Mouse (Mus musculus) hindbrain, embryonic 12.5 days (tissue): ENCODE results near the gene A530032D15Rik. TPM values are rescaled to one million over a fixed set of nuclear protein-coding genes. Genes with fewer than 3 reads are reported as not detected.
"Not testable (repeated sequence)": the region's sequence is repeated elsewhere in the genome, so short reads cannot be mapped to it uniquely, and the experiment has no call there.

Experiments
- ATAC-seq: fragments of 200-750 bp; cut with Nextera tagmentation; 2 replicates; pipeline ENCODE4 v1.8.0; 2017; ENCODE audit warnings: moderate TSS enrichment; ENCODE audit not compliant: low FRiP score
- H3K27ac ChIP-seq: fragments of 300-500 bp; sonication (generic); 2 replicates; pipeline ENCODE4 v1.5.1; 2016; ENCODE audit warnings: mild to moderate bottlenecking
- H3K27me3 ChIP-seq: fragments of 300-500 bp; sonication (generic); 2 replicates; pipeline ENCODE4 v1.6.1; 2016; ENCODE audit warnings: mild to moderate bottlenecking
- H3K36me3 ChIP-seq: fragments of 300-500 bp; sonication (generic); 2 replicates; pipeline ENCODE4 v1.6.1; 2016; ENCODE audit warnings: mild to moderate bottlenecking
- H3K4me1 ChIP-seq: fragments of 300-500 bp; sonication (generic); 2 replicates; pipeline ENCODE4 v1.6.1; 2016
- H3K4me2 ChIP-seq: fragments of 300-500 bp; sonication (generic); replicated peaks from 2 replicates; pipeline ENCODE4 v1.6.1; 2016; ENCODE audit warnings: mild to moderate bottlenecking
- H3K4me3 ChIP-seq: fragments of 300-500 bp; sonication (generic); 2 replicates; pipeline ENCODE4 v1.5.1; 2016; ENCODE audit warnings: mild to moderate bottlenecking
- H3K9ac ChIP-seq: fragments of 300-500 bp; sonication (generic); 2 replicates; pipeline ENCODE4 v1.6.1; 2016; ENCODE audit warnings: mild to moderate bottlenecking, moderate library complexity
- H3K9me3 ChIP-seq: fragments of 300-500 bp; sonication (generic); replicated peaks from 2 replicates; pipeline ENCODE4 v1.6.1; 2016; ENCODE audit warnings: mild to moderate bottlenecking
- WGBS: fragments of 180-500 bp; shearing (Covaris S2); methylation state at CpG from one replicate; pipeline ENCODE4 v1.1.7; 2016; 5-methylcytosine and 5-hydroxymethylcytosine counted together
- polyA plus RNA-seq: library from polyadenylated mRNA; unstranded; fragments of >200 nt; fragmentation: Nextera tagmentation; extraction: Ambion mirVana; gene quantifications from 2 replicates; pipeline ENCODE4 v1.2.1, GENCODE M21; 2016

A530032D15Rik gene
- polyA plus RNA-seq = not detected in 2 replicates

GRCm38 (mm10) chr1:85109753-85110152, at the start of gene A530032D15Rik:
A530032D15Rik (minus strand) TSS chr1:85109853.
- H3K4me2 ChIP-seq, ATAC-seq, H3K4me3 ChIP-seq, H3K27ac ChIP-seq, H3K4me1 ChIP-seq, H3K9me3 ChIP-seq, H3K36me3 ChIP-seq, H3K27me3 ChIP-seq, H3K9ac ChIP-seq: not testable (repeated sequence)
- WGBS = 92% methylated on average over 2 of the region's 7 CpGs

DNA sequence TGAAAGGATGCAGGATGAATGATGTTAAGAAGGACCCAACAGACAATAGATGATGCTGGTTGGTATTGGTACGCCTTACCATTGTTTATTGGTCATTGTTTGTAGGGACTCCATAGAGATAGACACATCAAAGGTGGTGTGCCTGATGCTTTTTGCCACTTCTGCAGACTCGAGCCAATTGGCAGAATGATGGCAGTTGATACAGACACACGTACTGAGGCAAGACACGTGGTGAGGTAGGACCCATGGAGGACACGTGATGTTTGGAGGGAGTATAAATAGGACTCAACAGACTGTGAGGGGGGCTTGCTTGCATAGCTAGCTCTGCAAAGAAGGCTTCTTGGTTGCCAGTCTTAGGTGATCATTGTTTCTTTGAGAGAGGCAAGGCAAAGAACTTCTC, 45.5 kb upstream of the A530032D15Rik start:
- not testable (repeated sequence) for H3K4me1 ChIP-seq, H3K9me3 ChIP-seq, H3K4me2 ChIP-seq, H3K4me3 ChIP-seq, H3K9ac ChIP-seq, H3K36me3 ChIP-seq, H3K27me3 ChIP-seq, ATAC-seq, H3K27ac ChIP-seq
- 85% methylated on average over 4 of the region's 5 CpGs for WGBS

- not testable (repeated sequence) for H3K36me3 ChIP-seq, H3K27ac ChIP-seq, H3K9me3 ChIP-seq, H3K9ac ChIP-seq, H3K27me3 ChIP-seq, H3K4me3 ChIP-seq, ATAC-seq, H3K4me1 ChIP-seq, H3K4me2 ChIP-seq
- WGBS = 88% methylated on average over 22 of the region's 22 CpGs
Observed at GRCm38 (mm10) chr1:85133671-85134070, 24.0 kb upstream of the A530032D15Rik start.

GRCm38 (mm10) chr1:85121841-85122240, 12.2 kb upstream of the A530032D15Rik start:
- not testable (repeated sequence) for H3K9ac ChIP-seq, H3K36me3 ChIP-seq, H3K27ac ChIP-seq, ATAC-seq, H3K4me1 ChIP-seq, H3K9me3 ChIP-seq, H3K27me3 ChIP-seq, H3K4me3 ChIP-seq, H3K4me2 ChIP-seq
- 90% methylated on average over 4 of the region's 4 CpGs for WGBS

DNA sequence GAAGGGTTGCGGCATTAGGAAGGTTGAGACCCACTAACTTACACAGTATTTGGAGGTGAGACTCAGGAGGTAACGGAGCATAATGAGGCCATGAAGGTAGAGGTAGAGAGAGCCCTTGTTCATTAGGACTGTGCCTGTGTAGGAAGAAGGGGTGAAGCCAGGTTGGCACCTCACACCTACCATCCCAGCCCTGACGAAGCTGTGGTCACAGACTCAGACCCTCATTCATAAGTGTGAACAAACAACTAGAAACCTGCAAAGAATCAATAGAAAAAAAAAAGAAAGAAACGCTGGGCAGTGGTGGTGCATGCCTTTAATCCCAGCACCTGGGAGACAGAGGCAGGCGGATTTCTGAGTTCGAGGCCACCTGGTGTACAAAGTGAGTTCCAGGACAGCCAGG, 8.7 kb upstream of the A530032D15Rik start:
- not testable (repeated sequence) for H3K4me3 ChIP-seq, ATAC-seq, H3K4me2 ChIP-seq, H3K27me3 ChIP-seq, H3K9me3 ChIP-seq, H3K36me3 ChIP-seq, H3K4me1 ChIP-seq, H3K27ac ChIP-seq, H3K9ac ChIP-seq
- 87% methylated on average over 6 of the region's 6 CpGs for WGBS

GRCm38 (mm10) chr1:85117537-85117936, 7.9 kb upstream of the A530032D15Rik start:
- not testable (repeated sequence) for H3K9me3 ChIP-seq, H3K27ac ChIP-seq, H3K36me3 ChIP-seq, ATAC-seq, H3K4me1 ChIP-seq, H3K9ac ChIP-seq, H3K4me2 ChIP-seq, H3K4me3 ChIP-seq, H3K27me3 ChIP-seq
- 74% methylated on average over 4 of the region's 6 CpGs for WGBS

DNA sequence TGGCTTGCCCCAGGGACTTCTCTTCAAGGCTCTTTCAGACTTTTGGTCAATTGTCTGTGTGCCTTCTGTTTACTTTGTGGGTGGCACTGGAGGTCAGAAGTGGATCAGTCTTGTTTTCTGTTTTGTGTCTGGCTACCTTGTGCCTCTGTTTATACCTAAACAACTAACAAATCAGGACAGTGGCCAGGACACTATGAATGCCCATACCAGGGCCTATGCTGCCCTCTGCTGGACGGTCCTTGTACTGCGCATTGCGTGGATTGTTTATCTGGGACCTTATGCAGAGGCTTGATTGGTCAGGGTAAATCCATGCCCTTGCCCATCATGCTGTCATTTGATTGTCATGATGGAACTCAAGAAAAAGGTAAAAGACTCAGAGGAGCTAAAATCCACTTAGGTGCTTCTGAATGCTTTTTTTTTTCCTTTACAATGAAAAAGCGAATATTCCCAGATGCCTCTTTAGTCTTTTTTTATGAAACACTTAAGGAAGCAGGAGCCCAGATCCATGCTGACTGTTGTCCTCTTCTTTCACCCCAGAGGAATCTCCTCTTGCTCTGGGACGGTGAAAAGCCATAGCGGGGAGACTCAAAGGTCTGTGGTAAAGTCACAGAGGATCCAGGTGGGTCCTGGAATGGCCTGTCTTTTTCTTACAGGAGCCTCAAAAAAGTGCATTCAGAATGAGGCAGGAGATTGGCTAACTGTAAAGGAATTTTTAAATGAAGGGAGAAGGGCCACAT, 5.2 kb upstream of the A530032D15Rik start:
- H3K36me3 ChIP-seq, H3K9ac ChIP-seq, H3K27me3 ChIP-seq, H3K9me3 ChIP-seq, H3K4me2 ChIP-seq, ATAC-seq, H3K4me1 ChIP-seq, H3K27ac ChIP-seq, H3K4me3 ChIP-seq: not testable (repeated sequence)
- 55% methylated on average over 6 of the region's 6 CpGs for WGBS

DNA sequence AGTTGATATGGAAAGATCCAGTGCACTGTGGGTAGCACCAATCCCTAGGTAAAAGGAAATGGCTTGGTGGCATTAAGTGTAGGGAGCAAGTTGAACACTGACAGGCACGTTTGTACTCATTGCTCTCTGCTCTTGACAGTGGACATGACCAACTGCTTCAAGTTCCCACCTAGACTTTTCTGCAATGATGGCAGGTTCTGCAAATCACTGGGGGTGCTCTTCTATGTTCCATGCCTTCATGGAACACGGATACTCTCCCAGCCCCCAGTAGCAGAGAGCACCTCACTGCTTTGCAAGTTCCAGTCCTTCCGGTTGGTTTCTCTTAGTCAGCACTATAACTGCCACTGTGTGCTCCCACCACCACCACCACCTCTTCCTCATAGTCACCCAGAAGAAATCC, 4.4 kb upstream of the A530032D15Rik start:
- H3K9ac ChIP-seq, H3K4me2 ChIP-seq, H3K4me3 ChIP-seq, H3K9me3 ChIP-seq, H3K27ac ChIP-seq, H3K36me3 ChIP-seq, H3K27me3 ChIP-seq, H3K4me1 ChIP-seq: not testable (repeated sequence)
- peak; percentile 78 for ATAC-seq
- 86% methylated on average over 3 of the region's 3 CpGs for WGBS

GRCm38 (mm10) chr1:85112889-85113288, 3.2 kb upstream of the A530032D15Rik start:
- WGBS = 69% methylated on average over 2 of the region's 5 CpGs
- not testable (repeated sequence) for H3K27ac ChIP-seq, H3K4me3 ChIP-seq, H3K4me2 ChIP-seq, H3K36me3 ChIP-seq, H3K4me1 ChIP-seq, H3K27me3 ChIP-seq, H3K9me3 ChIP-seq, H3K9ac ChIP-seq, ATAC-seq

GRCm38 (mm10) chr1:85112266-85112665, 2.6 kb upstream of the A530032D15Rik start:
- H3K27ac ChIP-seq, H3K4me1 ChIP-seq, H3K4me2 ChIP-seq, H3K4me3 ChIP-seq, H3K36me3 ChIP-seq, H3K27me3 ChIP-seq, H3K9ac ChIP-seq, H3K9me3 ChIP-seq: not testable (repeated sequence)
- peak; percentile 46; the same call in 1 of the 2 replicates for ATAC-seq
- 88% methylated on average over 7 of the region's 7 CpGs for WGBS

DNA sequence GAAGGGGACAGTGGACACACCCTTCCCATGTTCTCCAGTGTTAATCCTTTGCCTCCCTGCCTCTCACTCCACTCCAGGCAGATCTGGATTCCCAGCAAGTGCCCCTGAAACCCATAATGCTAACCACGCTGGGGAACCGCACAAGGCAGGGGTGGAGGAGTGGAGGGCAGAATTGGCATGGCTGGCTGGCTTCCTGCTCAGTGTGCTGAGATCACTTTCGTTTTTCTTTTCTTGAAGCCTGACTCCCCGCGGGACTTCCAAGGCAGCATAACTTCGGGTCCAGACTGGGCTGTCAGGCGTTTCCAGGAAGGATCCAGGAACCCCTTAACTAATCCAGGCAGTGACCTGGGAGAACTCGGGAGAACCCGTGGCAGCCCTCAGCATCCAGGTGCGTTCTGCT, 1.9 kb upstream of the A530032D15Rik start:
- not testable (repeated sequence) for H3K9ac ChIP-seq, H3K4me3 ChIP-seq, ATAC-seq, H3K27me3 ChIP-seq, H3K9me3 ChIP-seq, H3K4me1 ChIP-seq, H3K27ac ChIP-seq, H3K4me2 ChIP-seq, H3K36me3 ChIP-seq
- 70% methylated on average over 10 of the region's 10 CpGs for WGBS

DNA sequence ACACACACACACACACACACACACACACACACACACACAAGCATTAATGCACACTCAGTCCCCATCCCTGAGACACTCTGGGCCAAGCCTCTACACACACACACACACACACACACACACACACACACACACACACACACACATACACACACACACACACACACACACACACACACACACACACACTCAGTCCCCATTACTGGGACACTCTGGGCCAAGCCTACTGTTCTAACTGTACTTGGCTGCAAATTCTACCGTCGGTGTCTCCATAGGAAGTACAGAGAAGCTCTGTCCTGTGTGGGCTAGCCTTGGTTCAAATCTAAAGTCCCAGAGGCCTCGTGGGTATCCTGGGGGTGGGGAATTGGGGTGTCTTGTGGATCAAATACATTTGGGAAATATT, 1.2 kb upstream of the A530032D15Rik start:
- H3K4me2 ChIP-seq, H3K9ac ChIP-seq, H3K4me3 ChIP-seq, H3K36me3 ChIP-seq, H3K9me3 ChIP-seq, H3K27ac ChIP-seq, H3K4me1 ChIP-seq, H3K27me3 ChIP-seq, ATAC-seq: not testable (repeated sequence)
- WGBS = 65% methylated on average over 3 of the region's 3 CpGs

GRCm38 (mm10) chr1:85106013-85106412, 3.6 kb downstream of the A530032D15Rik start:
- H3K36me3 ChIP-seq, H3K9ac ChIP-seq, H3K4me2 ChIP-seq, ATAC-seq, H3K4me3 ChIP-seq, H3K4me1 ChIP-seq, H3K9me3 ChIP-seq, H3K27ac ChIP-seq, H3K27me3 ChIP-seq: not testable (repeated sequence)
- WGBS = 75% methylated on average over 5 of the region's 6 CpGs
